Mouse (Mus musculus): ENCODE measurements around the gene Dpagt1.
A peak's percentile ranks its signal among the peaks of the same experiment; 100 is the strongest.

The Dpagt1 gene

GRCm38 (mm10) chr9:44379054-44379834, 53.4 kb downstream of the Dpagt1 start, which contains the start of gene Hyou1:
Gene Hyou1, plus strand, starts transcription at chr9:44379490.
- peak; percentile 99 for DNase-seq (ENCODE audit: low read depth)

- no peak for DNase-seq (ENCODE audit: low read depth)
Measured at GRCm38 (mm10) chr9:44379862-44380261, 54.0 kb downstream of the Dpagt1 start.

All from induced T-regulatory cell, adult 2 months (primary cell).